Comparison of ENCODE assay signal across 18 mouse cellular contexts in genomic region chr16:95427512-95427911, GRCm38 (mm10).
DNase-seq lines count a peak whose midpoint lies in the region; ATAC-seq and TF ChIP-seq lines count a peak whose summit lies in the region.
"Had no signal": no experiment of that assay in that cellular context is flagged by ENCODE, and none has a peak within 500 bp of the region (broad histone marks: within the 10 kb centered on the region; RNA-seq: fewer than 3 reads in every experiment).

No protein-coding gene starts in this region.

- peak; percentile 26; the same call in 1 of the 2 replicates for TF ChIP-seq EP300 in lung, postnatal 0 days (IDR thresholded peaks at IDR 0.05)

- H3K36me3 ChIP-seq in lung, postnatal 0 days (ENCODE audit: insufficient read depth, low read length) = no peaks in the 10 kb centered on the region
- H3K36me3 ChIP-seq: embryonic facial prominence, embryonic 10.5 days; heart, embryonic 12.5 days; hindbrain, embryonic 10.5 days had no signal

- no peak overlapping the region for H3K4me2 ChIP-seq in lung, postnatal 0 days (replicated peaks; ENCODE audit: low read depth, low read length)
- H3K4me2 ChIP-seq: forebrain, embryonic 13.5 days; heart, embryonic 12.5 days; hindbrain, embryonic 14.5 days had no signal

- no peak overlapping the region for H3K9ac ChIP-seq in lung, postnatal 0 days (replicated peaks; ENCODE audit: low read depth)
- H3K9ac ChIP-seq: forebrain, embryonic 13.5 days; forebrain, postnatal 0 days; heart, embryonic 12.5 days; hindbrain, embryonic 14.5 days had no signal

- no peak overlapping the region for H3K4me3 ChIP-seq in lung, postnatal 0 days (ENCODE audit: low read depth, low read length)
- H3K4me3 ChIP-seq: embryonic facial prominence, embryonic 10.5 days; forebrain, embryonic 13.5 days; heart, embryonic 12.5 days; hindbrain, embryonic 10.5 days had no signal

- H3K27ac ChIP-seq in lung, postnatal 0 days (ENCODE audit: low read length) = no peak overlapping the region
- H3K27ac ChIP-seq: embryonic facial prominence, embryonic 10.5 days; forebrain, embryonic 13.5 days; hindbrain, embryonic 10.5 days; hindbrain, embryonic 14.5 days had no signal

- H3K27me3 ChIP-seq in lung, postnatal 0 days (replicated peaks; ENCODE audit: insufficient read depth, low read length) = no peaks in the 10 kb centered on the region
- H3K27me3 ChIP-seq: forebrain, embryonic 13.5 days; heart, embryonic 12.5 days had no signal

- intact Hi-C loops in left cerebral cortex, postnatal 4 days (cut with DNase I) = no loop called here

- 63% methylated on average over 10 of the region's 10 CpGs for WGBS in lung, postnatal 0 days

- no peak; the same call in 1 of the 2 replicates for ATAC-seq in lung, postnatal 0 days
- ATAC-seq in granulocyte monocyte progenitor cell, adult 5-6 weeks (replicated peaks; ENCODE audit: poor library complexity, severe bottlenecking) = peak; percentile 43
- ATAC-seq in megakaryocyte progenitor cell, adult 5-6 weeks (replicated peaks; ENCODE audit: poor library complexity) = peak; percentile 43
- ATAC-seq: forebrain, embryonic 13.5 days; forebrain, postnatal 0 days had no signal

- H3K4me1 ChIP-seq in lung, postnatal 0 days (ENCODE audit: insufficient read depth, low read depth, low read length) = no peaks in the 10 kb centered on the region
- H3K4me1 ChIP-seq: embryonic facial prominence, embryonic 10.5 days; forebrain, embryonic 13.5 days had no signal

- DNase-seq in lung, postnatal 0 days (ENCODE audit: low spot score) = no peak
- DNase-seq in lung, adult 18-20 months = no peak
- peak; percentile 62 to 65 for DNase-seq in B cell, adult 2 months
- DNase-seq in cerebellum, postnatal 10 days = no peak
- no peak for DNase-seq in adrenal gland, postnatal 10 days
- DNase-seq in left cerebral cortex, postnatal 4 days = no peak
- DNase-seq: adrenal gland, adult 8-10 months; cerebellum, adult 18-20 months; cerebellum, adult 9-11 months; forebrain, postnatal 0 days; gastrocnemius, postnatal 14 days had no signal

- H3K9me3 ChIP-seq in lung, postnatal 0 days (ENCODE audit: low read length) = no peaks in the 10 kb centered on the region
- H3K9me3 ChIP-seq: embryonic facial prominence, embryonic 10.5 days; forebrain, embryonic 13.5 days; heart, embryonic 12.5 days; hindbrain, embryonic 10.5 days had no signal

- no peak for TF ChIP-seq CTCF in lung, postnatal 0 days (IDR thresholded peaks at IDR 0.05)

Comparison
In these comparisons a context has a peak if more than half of its experiments do, and no peak if none do; other contexts are left out.
1. DNase-seq: peak in B cell, adult 2 months (2 of 2); none in lung, postnatal 0 days (single experiment), lung, adult 18-20 months (0 of 2), cerebellum, postnatal 10 days (0 of 2), adrenal gland, postnatal 10 days (single experiment) and left cerebral cortex, postnatal 4 days (single experiment).